Mouse (Mus musculus) heart, postnatal 0 days (tissue): ENCODE measurements around the gene Jazf1. TPM values are rescaled to one million over a fixed set of nuclear protein-coding genes. Genes with fewer than 3 reads are reported as not detected.

Experiments
- ATAC-seq: fragments of 200-750 bp; cut with Nextera tagmentation; 2 replicates; pipeline ENCODE4 v1.8.0; 2017; ENCODE audit warnings: low read depth, moderate number of reproducible peaks, moderate library complexity; ENCODE audit not compliant: insufficient read depth
- DNase-seq: peaks from one replicate; pipeline ENCODE4 v3.0.0-alpha.2; 2016; ENCODE audit warnings: low spot score
- H3K27ac ChIP-seq: fragments of 300-500 bp; sonication (generic); 2 replicates; pipeline ENCODE4 v1.5.1; 2014; ENCODE audit warnings: low read depth, mild to moderate bottlenecking
- H3K27me3 ChIP-seq: fragments of 300-500 bp; sonication (generic); 2 replicates; pipeline ENCODE4 v1.6.1; 2014; ENCODE audit warnings: low read length, mixed read lengths; ENCODE audit not compliant: control insufficient read depth, insufficient read depth
- H3K36me3 ChIP-seq: fragments of 300-500 bp; sonication (generic); replicated peaks from 2 replicates; pipeline ENCODE4 v1.6.1; 2014; ENCODE audit warnings: low read length, mixed read lengths; ENCODE audit not compliant: control insufficient read depth, insufficient read depth
- H3K4me1 ChIP-seq: fragments of 300-500 bp; sonication (generic); 2 replicates; pipeline ENCODE4 v1.6.1; 2014; ENCODE audit warnings: antibody characterized with exemption; ENCODE audit not compliant: control insufficient read depth, insufficient read depth
- H3K4me2 ChIP-seq: fragments of 300-500 bp; sonication (generic); 2 replicates; pipeline ENCODE4 v1.6.1; 2014; ENCODE audit warnings: low read depth, mild to moderate bottlenecking, low read length, moderate library complexity
- H3K4me3 ChIP-seq: fragments of 300-500 bp; sonication (generic); 2 replicates; pipeline ENCODE4 v1.5.1; 2014; ENCODE audit warnings: low read depth, low read length
- H3K9ac ChIP-seq: fragments of 300-500 bp; sonication (generic); replicated peaks from 2 replicates; pipeline ENCODE4 v1.6.1; 2014; ENCODE audit warnings: low read depth, low read length, mixed read lengths
- H3K9me3 ChIP-seq: fragments of 300-500 bp; sonication (generic); replicated peaks from 2 replicates; pipeline ENCODE4 v1.6.1; 2016; ENCODE audit warnings: low read length; ENCODE audit not compliant: control insufficient read depth
- CTCF ChIP-seq: IDR thresholded peaks from 2 replicates; pipeline ENCODE4 v1.5.1; 2016; ENCODE audit warnings: antibody characterized with exemption, control low read depth, low read depth
- EP300 ChIP-seq: IDR thresholded peaks from 2 replicates; pipeline ENCODE4 v1.6.1; 2016; ENCODE audit warnings: antibody characterized with exemption, low read depth
- WGBS: fragments of 180-500 bp; shearing (Covaris S2); extraction: QIAGEN DNeasy Blood & Tissue Kit; methylation state at CpG from one replicate; pipeline ENCODE4 v1.1.7; 2014; 5-methylcytosine and 5-hydroxymethylcytosine counted together
- polyA plus RNA-seq: library from polyadenylated mRNA; unstranded; fragments of >200 nt; fragmentation: Nextera tagmentation; extraction: Ambion mirVana; gene quantifications from 2 replicates; pipeline ENCODE4 v1.2.1, GENCODE M21; 2015
- total RNA-seq: library from RNA; depleted of rRNA; stranded (reverse); fragments of >200 nt; gene quantifications from 2 replicates; pipeline ENCODE4 v1.2.3, GENCODE M21; 2014; ENCODE audit warnings: low replicate concordance

Jazf1 gene
- total and polyA plus RNA-seq, 2 experiments from 2014 or later: 6.0 to 9.5 TPM

DNA sequence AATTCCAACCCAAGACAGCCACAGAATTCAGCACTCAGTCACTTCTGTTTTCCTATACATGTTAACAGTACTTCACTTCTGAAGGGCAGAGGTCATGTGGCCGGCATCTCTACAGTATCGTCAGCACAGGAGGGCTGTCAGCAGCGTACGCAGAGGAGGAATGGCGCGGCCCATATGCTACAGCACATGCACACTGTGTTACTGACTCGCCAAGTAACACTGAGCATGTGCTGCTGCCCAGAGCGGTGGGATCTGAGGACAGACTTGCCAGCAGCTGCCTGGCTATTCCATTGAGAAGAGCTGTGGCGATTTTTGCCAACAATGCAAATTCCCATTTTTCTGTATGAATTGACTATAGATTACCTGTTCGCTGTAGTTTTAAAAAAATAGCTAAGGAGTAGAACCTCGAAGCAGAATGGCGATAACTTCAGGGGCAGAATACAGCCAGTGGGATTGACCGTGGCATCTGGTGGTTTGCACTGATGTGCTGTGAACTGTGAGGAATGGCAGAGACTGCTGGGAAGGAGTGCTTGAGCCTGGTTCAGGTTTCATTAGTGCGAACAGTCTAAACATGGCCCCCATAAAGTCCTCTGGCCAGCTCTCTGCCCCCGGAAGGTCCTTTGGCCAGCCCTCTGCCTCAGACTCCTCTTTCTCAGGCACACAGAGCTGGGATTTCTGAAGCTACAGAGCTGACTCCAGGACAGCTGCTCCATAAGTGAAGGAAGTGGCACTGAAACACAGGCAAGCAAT is 232.1 kb downstream of the Jazf1 start:
- Histone ChIP-seq H3K4me3 (no peak overlapping the region), H3K36me3 (no peaks in the 10 kb centered on the region), H3K4me1 (0 out of 2 replicates have a peak, but pooled peaks cover 11% of the 10 kb centered on the region), H3K9ac (no peak overlapping the region), H3K9me3 (no peaks in the 10 kb centered on the region), H3K27me3 (no peaks in the 10 kb centered on the region), H3K4me2 (no peak overlapping the region), H3K27ac (no peak overlapping the region)
- 69% methylated on average over 15 of the region's 15 CpGs for WGBS
- no peak for ATAC-seq
- TF ChIP-seq EP300 (no peak), CTCF (no peak)
- DNase-seq: no peak

DNA sequence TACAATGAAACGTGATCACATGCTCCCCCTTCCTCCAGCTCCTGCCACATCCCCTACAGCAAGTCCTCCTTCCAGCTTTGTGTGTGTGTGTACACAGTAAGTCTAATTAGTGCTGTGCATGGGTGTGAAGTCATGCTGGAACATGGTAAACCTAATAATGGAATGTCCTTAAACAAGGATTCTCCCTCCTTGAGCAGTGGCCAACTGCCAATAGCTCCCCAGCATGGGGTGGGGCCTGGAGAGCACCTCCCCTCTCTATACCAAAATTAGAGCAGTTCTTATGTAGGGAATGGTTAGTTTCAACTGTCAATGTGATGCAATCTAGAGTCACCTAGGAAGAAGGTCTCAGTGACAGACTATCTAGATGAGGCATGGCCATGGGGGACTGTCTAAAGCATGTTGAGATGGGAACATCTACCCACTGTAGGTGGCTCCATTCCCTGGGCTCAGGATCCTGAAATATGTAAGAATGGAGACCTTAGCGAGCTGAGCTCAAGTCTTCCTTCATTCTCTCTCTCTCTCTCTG is 240.6 kb downstream of the Jazf1 start:
- Histone ChIP-seq H3K4me1 (0 out of 2 replicates have a peak, but pooled peaks cover 4% of the 10 kb centered on the region), H3K4me2 (no peak overlapping the region), H3K36me3 (no peaks in the 10 kb centered on the region), H3K9me3 (no peaks in the 10 kb centered on the region), H3K9ac (no peak overlapping the region), H3K27me3 (no peaks in the 10 kb centered on the region), H3K4me3 (no peak overlapping the region), H3K27ac (no peak overlapping the region)
- DNase-seq (no peak), ATAC-seq (no peak)
- TF ChIP-seq CTCF: no peak
- no peak for TF ChIP-seq EP300
- 91% methylated on average over 2 of the region's 2 CpGs for WGBS

GRCm38 (mm10) chr6:52825535-52825934 is 242.9 kb downstream of the Jazf1 start:
- peak; percentile 58 for DNase-seq
- no peak overlapping the region for H3K4me3 ChIP-seq
- no peak for TF ChIP-seq CTCF
- no peak for TF ChIP-seq EP300
- 0 out of 2 replicates have a peak, but pooled peaks cover 4% of the 10 kb centered on the region for H3K4me1 ChIP-seq
- peak; percentile 27; the same call in 1 of the 2 replicates for ATAC-seq
- no peak overlapping the region for H3K9ac ChIP-seq
- no peaks in the 10 kb centered on the region for H3K9me3 ChIP-seq
- H3K4me2 ChIP-seq: no peak overlapping the region
- H3K36me3 ChIP-seq: no peaks in the 10 kb centered on the region
- no peak overlapping the region for H3K27ac ChIP-seq
- 53% methylated on average over 5 of the region's 5 CpGs for WGBS
- no peaks in the 10 kb centered on the region for H3K27me3 ChIP-seq

DNA sequence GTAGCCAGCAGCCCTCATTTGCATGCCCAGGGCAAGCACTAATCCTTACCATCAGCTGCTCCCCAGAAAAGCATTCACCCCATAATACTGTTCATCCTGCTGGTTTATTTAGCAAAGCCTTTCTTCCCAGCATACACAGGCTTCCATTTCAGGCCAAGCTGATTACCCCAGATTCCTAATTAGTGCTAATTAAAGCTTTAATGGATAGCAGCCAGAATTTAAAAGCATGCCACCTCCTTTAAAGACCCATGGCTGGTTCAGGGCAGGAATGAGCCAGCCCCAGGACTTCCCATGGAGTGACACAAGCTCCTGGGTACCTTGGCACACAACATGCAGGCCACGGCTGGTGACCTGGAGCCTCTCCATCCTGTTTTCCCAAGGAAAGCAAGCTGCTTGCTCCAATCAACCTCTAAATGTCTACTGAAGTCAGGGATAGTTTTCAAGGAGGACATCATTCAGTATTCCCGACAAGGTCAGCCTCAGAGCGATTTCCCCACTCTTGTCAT is 243.4 kb downstream of the Jazf1 start:
- Histone ChIP-seq H3K9me3 (no peaks in the 10 kb centered on the region), H3K27ac (no peak overlapping the region), H3K36me3 (no peaks in the 10 kb centered on the region), H3K27me3 (no peaks in the 10 kb centered on the region), H3K4me1 (0 out of 2 replicates have a peak, but pooled peaks cover 4% of the 10 kb centered on the region), H3K4me3 (no peak overlapping the region), H3K4me2 (no peak overlapping the region), H3K9ac (0 out of 2 replicates have a peak overlapping the region, but pooled peaks have one; percentile 4)
- WGBS: 82% methylated on average over 3 of the region's 3 CpGs
- DNase-seq: no peak
- no peak for ATAC-seq
- TF ChIP-seq EP300: no peak
- no peak for TF ChIP-seq CTCF

GRCm38 (mm10) chr6:52823064-52823463 is 245.4 kb downstream of the Jazf1 start:
- TF ChIP-seq CTCF (no peak), EP300 (no peak)
- DNase-seq (no peak), ATAC-seq (no peak)
- no peak overlapping the region for H3K9ac ChIP-seq
- no peaks in the 10 kb centered on the region for H3K9me3 ChIP-seq
- H3K4me1 ChIP-seq: 0 out of 2 replicates have a peak, but pooled peaks cover 4% of the 10 kb centered on the region
- H3K27me3 ChIP-seq: no peaks in the 10 kb centered on the region
- H3K4me2 ChIP-seq: no peak overlapping the region
- no peak overlapping the region for H3K4me3 ChIP-seq
- no peaks in the 10 kb centered on the region for H3K36me3 ChIP-seq
- WGBS: 86% methylated on average over 7 of the region's 7 CpGs
- H3K27ac ChIP-seq: no peak overlapping the region
